Mouse (Mus musculus) forebrain, embryonic 10.5 days (tissue): Measurements from ENCODE around the gene Sorcs1. TPM values are rescaled to one million over a fixed set of nuclear protein-coding genes. Genes with fewer than 3 reads are reported as not detected.

ENCODE experiments used
- DNase-seq: peaks from one replicate; pipeline ENCODE4 v3.0.0-alpha.2; 2017; ENCODE audit warnings: low spot score; ENCODE audit errors: extremely low spot score
- H3K27ac ChIP-seq: fragments of 300-500 bp; sonication (generic); 2 replicates; pipeline ENCODE4 v1.5.1; 2016; ENCODE audit warnings: mild to moderate bottlenecking
- H3K27me3 ChIP-seq: fragments of 300-500 bp; sonication (generic); 2 replicates; pipeline ENCODE4 v1.6.1; 2016; ENCODE audit warnings: mild to moderate bottlenecking; ENCODE audit not compliant: poor library complexity, severe bottlenecking
- H3K36me3 ChIP-seq: fragments of 300-500 bp; sonication (generic); replicated peaks from 2 replicates; pipeline ENCODE4 v1.6.1; 2016; ENCODE audit warnings: mild to moderate bottlenecking, moderate library complexity
- H3K4me1 ChIP-seq: fragments of 300-500 bp; sonication (generic); 2 replicates; pipeline ENCODE4 v1.6.1; 2016
- H3K4me3 ChIP-seq: fragments of 300-500 bp; sonication (generic); 2 replicates; pipeline ENCODE4 v1.5.1; 2016; ENCODE audit warnings: mild to moderate bottlenecking, moderate library complexity
- H3K9me3 ChIP-seq: fragments of 300-500 bp; sonication (generic); 2 replicates; pipeline ENCODE4 v1.6.1; 2016; ENCODE audit warnings: mild to moderate bottlenecking, moderate library complexity
- WGBS: fragments of 180-500 bp; shearing (Covaris S2); methylation state at CpG from one replicate; pipeline ENCODE4 v1.1.7; 2016; 5-methylcytosine and 5-hydroxymethylcytosine counted together
- polyA plus RNA-seq: library from polyadenylated mRNA; unstranded; fragments of >200 nt; fragmentation: Nextera tagmentation; extraction: Ambion mirVana; gene quantifications from 2 replicates; pipeline ENCODE4 v1.2.1, GENCODE M21; 2016

Gene Sorcs1
- polyA plus RNA-seq, 1 experiment from 2014 or later: 4.2 TPM

DNA sequence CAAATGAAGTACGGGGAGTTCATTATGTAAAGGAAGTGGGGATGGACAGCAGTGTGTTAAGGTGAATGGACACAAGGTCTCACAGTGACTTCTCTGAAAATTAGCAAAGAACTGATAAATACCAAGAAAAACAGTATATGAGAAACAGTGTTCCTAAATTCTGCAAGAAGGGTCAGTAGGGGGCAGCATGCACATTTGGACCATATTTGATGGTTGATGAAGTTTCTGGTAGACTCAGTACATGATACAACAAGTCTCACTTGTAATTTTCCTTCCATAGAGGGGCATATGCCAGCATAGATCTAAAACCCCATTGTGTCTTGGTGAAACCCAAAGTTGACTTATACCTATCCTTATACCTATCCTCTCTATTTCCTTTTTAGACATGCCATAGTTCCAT is 414.0 kb downstream of the Sorcs1 start:
- H3K27me3 ChIP-seq: peaks cover 4% of the 10 kb centered on the region; the same call in 1 of the 2 replicates
- H3K27ac ChIP-seq: no peak overlapping the region
- no peak for DNase-seq
- 85% methylated on average over 1 of the region's 1 CpGs for WGBS
- H3K4me3 ChIP-seq: no peak overlapping the region
- H3K4me1 ChIP-seq: no peaks in the 10 kb centered on the region
- H3K9me3 ChIP-seq: no peaks in the 10 kb centered on the region
- no peaks in the 10 kb centered on the region for H3K36me3 ChIP-seq

DNA sequence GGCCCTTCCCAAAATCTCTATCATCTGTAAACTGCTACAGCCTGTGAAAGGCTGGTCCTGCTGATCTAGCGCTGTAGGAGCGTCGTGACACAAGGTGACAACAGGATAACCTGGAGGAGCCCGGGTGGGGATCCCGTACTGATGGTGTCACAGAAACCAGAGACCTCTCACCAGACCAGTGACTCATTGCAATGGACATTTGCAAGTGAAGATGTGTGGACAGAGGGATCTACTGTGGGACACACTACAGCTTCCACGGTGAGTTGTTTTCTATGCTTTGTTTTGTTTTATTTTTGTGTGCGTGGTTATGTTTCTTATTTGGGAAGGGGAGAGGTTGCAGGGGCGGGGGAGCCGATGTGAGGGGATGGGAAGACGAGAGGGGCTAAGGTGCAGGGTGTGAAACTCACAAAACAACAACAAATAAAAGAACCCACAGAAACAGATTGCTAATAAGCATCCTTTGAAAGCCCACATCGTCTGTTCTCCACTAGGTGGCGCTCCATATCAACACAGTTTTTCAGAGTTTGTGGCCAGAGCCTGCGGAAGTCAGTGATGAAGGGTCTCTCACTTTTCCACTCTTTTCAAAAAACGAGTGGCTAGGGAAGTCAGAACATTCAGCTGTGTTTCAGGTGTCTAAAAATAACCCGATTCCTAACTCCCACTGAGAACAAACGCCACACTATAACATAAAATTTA is 419.6 kb downstream of the Sorcs1 start:
- no peaks in the 10 kb centered on the region for H3K36me3 ChIP-seq
- no peak overlapping the region for H3K4me3 ChIP-seq
- no peak overlapping the region for H3K27ac ChIP-seq
- no peaks in the 10 kb centered on the region for H3K9me3 ChIP-seq
- WGBS: 43% methylated on average over 16 of the region's 16 CpGs
- DNase-seq: peak; percentile 66
- H3K27me3 ChIP-seq: peaks cover 4% of the 10 kb centered on the region; the same call in 1 of the 2 replicates
- 0 out of 2 replicates have a peak, but pooled peaks cover 2% of the 10 kb centered on the region for H3K4me1 ChIP-seq

DNA sequence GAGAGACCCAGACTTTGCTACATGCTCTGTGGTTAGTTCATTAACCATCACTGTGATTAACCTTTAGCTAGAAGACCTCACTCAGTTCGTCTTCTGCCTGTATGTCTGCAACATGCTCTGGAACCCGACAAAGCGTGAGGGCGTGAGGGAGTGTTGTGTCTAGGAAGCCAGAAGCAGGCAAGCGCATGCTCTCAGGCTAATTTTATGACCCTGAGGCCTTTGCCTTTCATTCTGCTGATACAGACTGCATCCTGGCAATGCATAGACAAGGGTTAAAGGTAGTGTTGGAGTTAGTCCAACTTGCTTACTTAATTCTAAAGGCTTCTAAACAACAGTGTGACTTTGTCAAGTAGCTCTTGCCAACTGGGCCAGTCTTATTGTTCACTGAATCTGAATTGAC is 458.0 kb downstream of the Sorcs1 start:
- 0 out of 2 replicates have a peak, but pooled peaks cover 3% of the 10 kb centered on the region for H3K4me1 ChIP-seq
- no peaks in the 10 kb centered on the region for H3K9me3 ChIP-seq
- no peaks in the 10 kb centered on the region for H3K27me3 ChIP-seq
- H3K36me3 ChIP-seq: no peaks in the 10 kb centered on the region
- WGBS: 82% methylated on average over 5 of the region's 5 CpGs
- no peak overlapping the region for H3K4me3 ChIP-seq
- H3K27ac ChIP-seq: no peak overlapping the region
- no peak for DNase-seq

DNA sequence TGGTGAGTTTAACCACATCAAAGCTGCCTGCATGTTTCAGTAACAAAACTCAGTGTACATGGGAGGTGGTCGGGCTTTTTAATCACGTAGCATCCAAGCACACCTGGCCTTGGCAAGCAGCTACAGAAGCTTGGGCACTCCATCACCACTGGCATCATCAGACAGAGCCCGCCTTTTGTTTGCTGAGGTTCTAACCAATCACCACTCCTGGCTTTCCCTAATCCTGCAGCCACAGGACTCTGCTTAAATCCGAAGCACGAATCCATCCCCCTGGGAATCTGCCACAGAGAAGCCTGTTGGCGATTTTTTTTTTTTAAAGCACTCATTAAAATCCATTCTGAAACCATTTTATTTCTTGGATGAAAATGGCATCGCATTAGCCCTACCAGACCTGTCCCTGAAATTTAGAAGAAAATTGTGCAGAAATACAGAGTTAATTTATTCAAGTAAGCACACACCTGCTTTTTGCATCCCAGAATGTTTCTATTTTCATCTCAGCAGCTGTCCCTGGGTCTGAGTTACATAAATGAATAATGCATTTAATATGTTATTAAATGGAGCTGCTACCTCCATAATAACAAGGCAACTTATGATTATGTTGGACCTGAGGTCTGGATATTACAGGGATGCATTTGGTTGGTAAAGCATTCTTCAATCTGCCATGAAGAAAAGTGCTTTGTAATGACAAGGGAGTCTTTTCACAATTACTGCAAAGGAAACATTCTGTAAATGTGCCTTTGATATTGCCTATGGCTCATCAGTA is 463.8 kb downstream of the Sorcs1 start:
- DNase-seq: no peak
- H3K4me3 ChIP-seq: no peak overlapping the region
- no peaks in the 10 kb centered on the region for H3K36me3 ChIP-seq
- H3K27me3 ChIP-seq: no peaks in the 10 kb centered on the region
- no peaks in the 10 kb centered on the region for H3K9me3 ChIP-seq
- no peak overlapping the region for H3K27ac ChIP-seq
- WGBS: 22% methylated on average over 7 of the region's 7 CpGs
- peaks cover 12% of the 10 kb centered on the region for H3K4me1 ChIP-seq

DNA sequence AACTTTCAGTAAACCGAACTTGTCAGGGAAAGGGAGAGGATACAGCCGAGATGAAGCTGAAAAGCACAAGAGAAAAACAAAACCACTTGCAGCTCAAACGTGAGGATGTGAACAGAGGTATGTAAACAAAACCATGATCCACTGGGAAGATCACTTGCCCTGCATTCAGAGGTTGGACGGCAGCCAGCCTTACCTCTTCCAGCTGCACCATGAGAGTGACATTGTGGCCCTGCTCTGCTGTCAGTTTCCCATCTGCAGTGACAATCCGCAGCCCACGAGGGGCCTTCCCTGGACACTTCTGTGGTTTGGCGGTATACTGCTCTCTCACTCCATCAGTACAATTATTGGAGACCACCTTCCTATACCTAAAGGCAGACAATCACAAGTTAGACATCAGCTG is 468.0 kb downstream of the Sorcs1 start:
- H3K36me3 ChIP-seq: no peaks in the 10 kb centered on the region
- DNase-seq: no peak
- peaks cover 12% of the 10 kb centered on the region for H3K4me1 ChIP-seq
- no peak overlapping the region for H3K4me3 ChIP-seq
- H3K27me3 ChIP-seq: no peaks in the 10 kb centered on the region
- H3K9me3 ChIP-seq: no peaks in the 10 kb centered on the region
- WGBS: 57% methylated on average over 7 of the region's 7 CpGs
- H3K27ac ChIP-seq: no peak overlapping the region

DNA sequence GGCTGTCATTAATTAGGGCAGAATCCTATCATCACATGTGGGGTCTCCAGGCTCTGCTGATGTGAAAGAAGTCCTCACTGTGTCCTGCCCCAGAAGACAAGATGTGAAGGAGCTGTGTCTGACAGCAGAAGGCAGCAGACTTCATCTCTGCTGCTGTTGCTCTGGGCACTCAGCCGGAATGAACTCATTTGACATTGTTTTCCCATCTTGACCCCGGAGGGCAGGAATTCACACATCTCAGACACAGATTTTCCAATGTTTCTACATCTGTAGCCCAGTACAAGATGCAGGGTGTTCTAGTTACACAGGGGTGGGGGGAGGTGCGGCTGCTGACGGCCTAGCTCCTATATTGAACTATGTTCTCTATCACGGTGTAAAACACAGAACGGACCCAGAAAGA is 474.1 kb downstream of the Sorcs1 start:
- Histone ChIP-seq H3K9me3 (no peaks in the 10 kb centered on the region), H3K36me3 (no peaks in the 10 kb centered on the region), H3K4me3 (no peak overlapping the region), H3K27ac (no peak overlapping the region), H3K4me1 (peaks cover 7% of the 10 kb centered on the region), H3K27me3 (no peaks in the 10 kb centered on the region)
- no peak for DNase-seq
- 60% methylated on average over 6 of the region's 6 CpGs for WGBS

DNA sequence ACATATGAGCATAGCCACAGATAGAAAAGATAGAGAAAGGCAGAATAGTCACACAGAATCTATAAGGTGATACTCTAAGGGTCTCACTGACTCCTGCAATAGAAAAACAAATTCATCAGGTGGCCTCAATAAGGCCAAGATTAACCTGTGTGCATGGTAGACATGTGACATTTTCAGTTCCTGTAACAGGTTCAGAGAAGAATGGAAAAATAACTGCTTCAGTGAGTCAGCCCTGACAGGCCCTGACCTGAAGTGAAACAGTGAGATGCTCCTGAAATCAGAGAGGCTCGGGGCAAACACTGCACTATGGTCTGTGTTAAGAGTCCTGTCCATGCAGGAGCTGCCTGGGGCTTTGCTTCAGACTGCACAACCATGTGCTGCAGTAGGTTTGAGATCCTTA is 481.9 kb downstream of the Sorcs1 start:
- no peaks in the 10 kb centered on the region for H3K9me3 ChIP-seq

DNA sequence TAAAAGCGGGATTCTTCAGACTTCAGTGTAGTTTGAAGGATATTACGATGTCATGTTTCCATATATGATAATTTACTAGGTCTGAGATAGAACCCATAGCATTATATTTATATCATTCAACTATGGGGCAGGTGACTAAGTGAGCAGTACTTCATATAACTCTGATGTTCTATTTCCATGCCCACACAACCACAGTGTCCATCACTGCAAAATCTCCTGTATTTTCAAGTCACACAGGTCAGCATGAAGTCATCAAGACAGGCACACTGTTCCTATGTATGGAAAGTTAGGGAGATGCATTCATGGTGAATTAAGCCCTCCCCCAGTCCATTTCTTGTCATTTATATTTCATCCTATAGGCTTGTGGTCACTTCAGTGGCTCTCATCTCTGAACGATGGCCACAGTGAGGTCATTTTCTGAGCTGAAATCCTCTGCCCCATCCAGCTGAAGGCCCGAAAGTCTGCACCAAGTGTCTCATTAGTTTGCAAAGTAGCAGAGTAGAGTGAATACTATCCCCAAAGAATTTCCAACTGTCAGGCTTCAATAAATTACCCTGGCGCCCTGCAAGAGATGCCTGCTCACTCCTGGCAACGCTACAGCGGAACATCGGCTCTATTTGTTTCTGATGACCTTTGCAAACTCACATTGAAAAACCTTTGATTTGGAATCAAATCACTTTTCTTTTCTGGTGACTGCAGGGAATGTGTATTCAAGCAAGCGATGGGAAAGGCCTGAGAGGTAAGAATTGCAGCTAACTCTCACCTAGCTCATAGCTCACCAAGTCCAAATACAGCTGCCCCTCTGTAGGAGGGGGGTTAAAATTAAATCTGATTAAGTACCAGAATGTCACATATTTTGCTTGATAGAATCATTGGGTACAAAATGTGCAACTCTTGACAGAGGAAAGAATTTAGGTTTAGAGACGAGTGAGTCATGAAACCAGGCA is 492.4 kb downstream of the Sorcs1 start:
- WGBS: 78% methylated on average over 10 of the region's 10 CpGs
- Histone ChIP-seq H3K9me3 (no peaks in the 10 kb centered on the region), H3K4me1 (no peaks in the 10 kb centered on the region), H3K27ac (no peak overlapping the region), H3K36me3 (no peaks in the 10 kb centered on the region), H3K27me3 (no peaks in the 10 kb centered on the region), H3K4me3 (no peak overlapping the region)
- no peak for DNase-seq

More for the DNA sequence above, 481.9 kb downstream of the Sorcs1 start:
- Histone ChIP-seq H3K27ac (no peak overlapping the region), H3K4me1 (no peaks in the 10 kb centered on the region), H3K4me3 (no peak overlapping the region), H3K36me3 (no peaks in the 10 kb centered on the region), H3K27me3 (no peaks in the 10 kb centered on the region)
- DNase-seq: no peak
- WGBS: 65% methylated on average over 1 of the region's 1 CpGs

DNA sequence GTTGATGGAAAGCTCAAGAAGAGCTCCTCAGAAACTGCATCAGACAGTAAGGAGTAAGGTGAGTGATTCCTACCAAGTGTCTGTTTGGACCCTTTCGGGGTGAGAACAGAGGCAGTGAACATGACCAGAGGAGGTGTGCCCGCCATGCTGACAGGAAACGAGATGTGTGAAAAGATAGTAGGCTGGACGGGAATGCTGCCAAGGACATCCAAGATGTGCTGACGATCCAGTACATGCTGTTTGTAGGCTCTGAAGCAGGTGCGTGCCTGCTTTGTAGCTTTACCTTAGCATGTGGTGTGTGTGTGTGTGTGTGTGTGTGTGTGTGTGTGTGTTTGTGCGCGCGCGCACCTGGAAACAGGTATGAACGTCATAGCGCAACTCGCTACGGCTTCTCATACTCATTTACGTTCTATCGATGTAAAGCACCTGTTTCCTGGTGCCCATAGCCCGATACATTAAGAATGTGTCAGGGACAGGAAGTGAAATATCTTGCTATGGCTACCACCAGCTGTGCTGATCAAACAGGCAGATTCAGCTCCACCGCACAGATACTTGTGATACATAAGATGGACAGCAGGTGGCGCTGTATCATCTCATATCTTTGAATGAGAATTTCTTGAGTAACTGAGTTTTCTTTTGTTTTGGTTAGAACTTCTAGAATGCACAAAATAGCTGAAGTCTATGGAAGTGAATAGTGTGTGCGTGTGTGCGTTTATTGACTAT is 493.4 kb downstream of the Sorcs1 start:
- H3K36me3 ChIP-seq: no peaks in the 10 kb centered on the region
- no peaks in the 10 kb centered on the region for H3K27me3 ChIP-seq
- DNase-seq: peak; percentile 48
- no peaks in the 10 kb centered on the region for H3K9me3 ChIP-seq
- no peak overlapping the region for H3K27ac ChIP-seq
- H3K4me1 ChIP-seq: no peaks in the 10 kb centered on the region
- H3K4me3 ChIP-seq: no peak overlapping the region
- 62% methylated on average over 21 of the region's 21 CpGs for WGBS

DNA sequence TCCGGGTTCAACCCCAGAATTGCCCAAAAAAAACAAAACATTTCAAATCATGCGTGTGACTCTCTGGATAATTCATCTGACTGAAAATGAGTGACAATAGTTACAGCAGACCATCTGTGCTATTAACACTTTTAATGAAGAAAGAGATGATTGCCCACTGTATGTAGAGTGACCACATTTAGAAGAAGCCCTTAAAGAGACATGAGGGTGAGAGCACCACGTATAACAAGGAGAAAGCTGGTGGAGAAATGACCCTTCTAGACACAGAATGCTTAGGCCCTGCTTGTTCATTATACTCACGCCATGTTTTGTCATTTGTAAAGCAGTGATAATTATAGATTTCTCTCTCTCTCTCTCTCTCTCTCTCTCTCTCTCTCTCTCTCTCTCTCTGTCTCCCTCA is 499.6 kb downstream of the Sorcs1 start:
- Histone ChIP-seq H3K36me3 (no peaks in the 10 kb centered on the region), H3K9me3 (no peaks in the 10 kb centered on the region), H3K4me1 (no peaks in the 10 kb centered on the region), H3K27ac (no peak overlapping the region), H3K27me3 (no peaks in the 10 kb centered on the region), H3K4me3 (no peak overlapping the region)
- no peak for DNase-seq
- 89% methylated on average over 4 of the region's 4 CpGs for WGBS

DNA sequence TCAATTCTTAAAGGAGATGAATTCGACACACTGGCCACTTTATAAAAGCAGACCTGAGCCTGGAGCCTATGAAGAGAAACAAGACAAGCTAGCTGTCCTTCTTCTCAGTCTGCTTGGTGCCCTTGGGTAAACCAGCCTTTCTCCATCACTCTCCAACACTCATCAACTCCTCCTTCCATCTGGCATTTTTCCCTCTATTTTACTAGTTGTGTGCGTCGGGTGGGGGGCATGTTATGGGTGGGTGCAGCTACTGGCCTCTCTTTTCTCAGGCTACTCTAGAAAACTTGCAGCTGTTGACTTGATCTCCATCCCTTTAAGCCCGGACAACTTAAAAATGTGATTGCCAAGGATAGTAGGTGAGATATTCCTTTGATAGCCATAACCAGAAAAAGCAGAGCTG is 500.3 kb downstream of the Sorcs1 start:
- no peak overlapping the region for H3K4me3 ChIP-seq
- no peaks in the 10 kb centered on the region for H3K9me3 ChIP-seq
- no peak for DNase-seq
- no peak overlapping the region for H3K27ac ChIP-seq
- 87% methylated on average over 4 of the region's 4 CpGs for WGBS
- H3K27me3 ChIP-seq: no peaks in the 10 kb centered on the region
- H3K36me3 ChIP-seq: no peaks in the 10 kb centered on the region
- no peaks in the 10 kb centered on the region for H3K4me1 ChIP-seq

DNA sequence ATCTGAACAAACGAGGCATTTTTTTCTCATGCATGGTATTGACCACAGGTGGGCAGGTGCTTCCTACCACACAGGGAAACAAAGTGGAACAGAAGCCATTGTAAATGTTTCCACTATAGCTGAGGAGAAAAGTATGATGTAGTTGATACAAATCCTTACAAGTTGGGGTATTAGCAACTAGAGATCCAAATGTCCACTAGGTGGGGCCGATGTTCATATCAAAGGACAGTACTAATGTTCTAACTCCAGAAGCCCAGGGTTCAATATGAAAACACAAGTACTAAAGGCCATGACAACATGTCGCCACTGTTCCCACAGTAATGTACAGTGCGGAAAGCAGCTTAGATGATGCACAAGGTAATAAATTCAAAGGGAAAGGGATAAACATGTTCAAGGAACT is 506.6 kb downstream of the Sorcs1 start:
- Histone ChIP-seq H3K27me3 (no peaks in the 10 kb centered on the region), H3K4me1 (no peaks in the 10 kb centered on the region), H3K9me3 (no peaks in the 10 kb centered on the region), H3K4me3 (no peak overlapping the region), H3K27ac (no peak overlapping the region), H3K36me3 (no peaks in the 10 kb centered on the region)
- DNase-seq: no peak
- WGBS: 76% methylated on average over 4 of the region's 4 CpGs
